Mouse (Mus musculus): Measurements from ENCODE around the gene Hhip. TPM values are rescaled to one million over a fixed set of nuclear protein-coding genes. Genes with fewer than 3 reads are reported as not detected.
"Not testable (repeated sequence)": the region's sequence is repeated elsewhere in the genome, so short reads cannot be mapped to it uniquely, and the experiment has no call there.

Gene Hhip
- polyA plus RNA-seq, 1 experiment: 17.7 TPM

DNA sequence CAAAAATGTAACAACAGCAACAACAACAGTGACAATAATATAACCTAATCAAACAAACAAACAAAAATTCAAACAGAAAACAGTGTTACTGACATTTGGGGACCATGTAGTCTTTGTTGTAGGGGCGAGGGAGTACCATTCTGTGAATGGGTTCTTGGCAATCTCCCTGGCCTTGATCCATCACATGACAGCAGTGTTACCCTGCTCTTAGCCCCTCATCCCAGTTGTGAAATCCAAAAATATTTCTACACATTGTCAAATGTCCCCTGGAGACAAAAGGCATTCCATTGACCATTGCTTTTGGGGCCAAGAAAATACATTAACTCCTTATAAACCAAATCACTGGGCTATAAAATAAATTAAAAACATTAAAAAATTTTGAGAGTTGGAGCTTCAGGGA is 64.3 kb downstream of the Hhip start:
- DNase-seq (ENCODE audit: low spot score): no peak

DNA sequence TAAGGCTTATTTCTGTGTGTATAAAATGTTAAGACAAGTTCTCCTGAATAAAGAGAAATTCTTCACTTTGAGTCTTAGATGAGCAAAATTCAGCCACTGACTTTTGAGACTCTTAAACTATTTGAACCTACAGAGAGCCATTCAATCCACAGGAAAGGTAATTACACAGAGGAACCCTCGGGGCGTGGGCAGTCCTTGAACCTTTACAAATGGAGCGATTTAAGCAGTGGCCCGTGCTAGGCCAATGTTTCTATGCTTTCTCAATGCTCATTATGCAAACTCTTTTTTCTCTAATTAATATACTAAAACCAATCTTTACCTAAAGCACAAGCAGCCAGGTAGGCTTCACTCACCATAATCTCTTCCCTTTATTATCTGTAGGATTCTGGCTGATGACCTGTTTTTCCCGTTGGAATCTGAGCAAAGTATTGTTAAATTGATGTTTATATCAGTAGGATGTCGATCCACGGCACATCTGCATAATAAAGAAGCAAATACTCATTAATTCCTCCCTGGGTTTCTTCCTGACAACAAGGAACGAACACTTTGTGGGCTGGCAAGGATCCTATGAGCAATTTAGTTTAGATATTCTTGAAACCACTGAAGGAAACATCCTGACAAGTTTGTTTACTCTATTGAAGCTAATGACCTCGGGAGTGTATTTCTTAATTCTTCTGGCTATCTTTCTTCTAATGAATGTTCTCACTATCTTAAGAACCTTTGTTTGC is 65.5 kb downstream of the Hhip start:
- no peak for DNase-seq (ENCODE audit: low spot score)

DNA sequence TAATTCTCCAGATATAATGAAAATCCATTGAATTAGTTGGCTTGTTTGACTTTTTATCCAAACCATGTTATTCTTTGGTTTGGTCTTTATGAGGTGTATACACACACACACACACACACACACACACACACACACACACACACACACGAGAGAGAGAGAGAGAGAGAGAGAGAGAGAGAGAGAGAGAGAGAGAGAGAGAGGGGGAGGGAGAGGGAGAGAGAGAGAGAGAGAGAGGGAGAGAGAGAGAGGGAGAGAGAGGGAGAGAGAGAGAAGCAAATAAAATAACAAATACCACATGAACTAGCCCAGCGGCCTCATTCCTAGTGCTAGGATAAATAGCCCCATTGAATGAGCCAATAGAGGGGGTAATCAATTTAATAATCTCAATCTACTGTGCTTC is 66.4 kb downstream of the Hhip start:
- not testable (repeated sequence) for DNase-seq (ENCODE audit: low spot score)

DNA sequence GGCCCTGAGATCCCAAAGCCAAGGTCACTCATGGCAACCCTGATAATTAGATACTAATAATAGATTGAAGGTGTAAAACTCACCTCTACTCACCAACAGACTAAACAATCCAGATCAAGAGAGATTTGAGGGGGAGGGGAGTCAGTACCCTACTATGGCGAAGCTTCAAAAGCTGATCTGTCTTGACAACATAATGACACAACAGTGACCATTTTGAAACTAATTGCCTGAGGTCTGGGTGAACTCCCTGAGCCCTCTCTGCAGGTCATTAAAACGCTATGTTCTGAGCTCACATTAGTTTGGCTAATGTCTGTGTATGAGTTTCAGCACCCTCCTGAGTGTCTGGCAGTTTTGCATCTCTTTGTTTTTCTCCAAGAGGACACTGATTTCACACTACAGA is 72.9 kb downstream of the Hhip start:
- no peak for DNase-seq (ENCODE audit: low spot score)

GRCm38 (mm10) chr8:79982144-79982543 is 75.7 kb downstream of the Hhip start:
- DNase-seq (ENCODE audit: low spot score): no peak

- no peak for DNase-seq (ENCODE audit: low spot score)
Observed at GRCm38 (mm10) chr8:79966159-79966558, 91.6 kb downstream of the Hhip start.

- DNase-seq (ENCODE audit: low spot score): no peak
Observed at GRCm38 (mm10) chr8:79952857-79953256, 104.9 kb downstream of the Hhip start.

- no peak for DNase-seq (ENCODE audit: low spot score)
Observed at GRCm38 (mm10) chr8:79950376-79950775, 107.4 kb downstream of the Hhip start.

DNA sequence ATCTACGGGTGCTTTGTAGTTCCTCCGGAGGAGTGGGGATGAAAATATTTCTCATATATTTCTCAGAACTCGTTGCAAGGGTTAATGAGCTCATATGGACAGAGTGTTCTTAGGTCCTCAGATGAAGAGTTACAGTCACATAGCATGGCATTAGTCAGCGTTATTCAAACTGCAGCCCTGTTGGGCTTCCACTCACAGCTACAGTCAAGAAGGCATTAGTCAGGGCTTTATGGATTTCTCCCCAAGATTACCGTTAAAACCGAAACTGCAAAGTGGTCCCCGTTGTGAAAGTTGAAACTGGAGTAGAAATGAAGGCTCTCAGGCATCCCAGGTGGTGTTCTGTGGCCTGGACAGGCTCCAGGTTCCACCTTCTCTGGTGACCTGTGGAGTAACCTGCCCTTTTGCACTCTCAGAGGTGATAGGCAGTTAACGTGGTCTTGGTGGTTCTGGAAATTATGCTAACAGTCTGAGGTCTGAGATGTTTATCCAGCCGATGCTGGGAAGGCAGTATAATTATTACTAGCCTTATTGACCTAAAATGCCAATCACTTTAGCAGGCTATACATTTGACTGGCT is 112.2 kb downstream of the Hhip start:
- DNase-seq (ENCODE audit: low spot score): no peak

- no peak for DNase-seq (ENCODE audit: low spot score)
Observed at GRCm38 (mm10) chr8:79941070-79941469, 116.7 kb downstream of the Hhip start.

- DNase-seq (ENCODE audit: low spot score): no peak
Observed at GRCm38 (mm10) chr8:79936856-79937445, 120.9 kb downstream of the Hhip start.

DNA sequence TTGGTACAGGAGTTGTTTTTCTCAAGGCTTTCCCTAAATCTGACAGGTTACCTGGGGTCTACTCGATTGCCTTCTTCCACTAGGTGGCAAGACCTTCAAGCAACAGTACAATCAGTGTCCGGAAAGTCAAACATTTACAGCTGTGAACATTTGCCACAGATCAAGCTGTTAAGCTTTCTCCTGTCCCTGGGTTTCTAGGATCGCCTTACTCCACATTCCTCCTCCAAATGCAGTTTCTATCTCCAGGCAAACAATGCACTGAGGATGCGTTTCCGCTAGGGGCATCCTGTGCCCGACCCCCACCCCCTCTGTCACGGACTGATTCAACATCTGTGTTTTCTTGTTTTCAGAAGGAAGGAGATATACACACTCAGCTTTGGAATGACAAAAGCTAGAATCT is 122.0 kb downstream of the Hhip start:
- DNase-seq (ENCODE audit: low spot score): no peak

- DNase-seq (ENCODE audit: low spot score): no peak
Observed at GRCm38 (mm10) chr8:79929202-79929601, 128.6 kb downstream of the Hhip start.

DNA sequence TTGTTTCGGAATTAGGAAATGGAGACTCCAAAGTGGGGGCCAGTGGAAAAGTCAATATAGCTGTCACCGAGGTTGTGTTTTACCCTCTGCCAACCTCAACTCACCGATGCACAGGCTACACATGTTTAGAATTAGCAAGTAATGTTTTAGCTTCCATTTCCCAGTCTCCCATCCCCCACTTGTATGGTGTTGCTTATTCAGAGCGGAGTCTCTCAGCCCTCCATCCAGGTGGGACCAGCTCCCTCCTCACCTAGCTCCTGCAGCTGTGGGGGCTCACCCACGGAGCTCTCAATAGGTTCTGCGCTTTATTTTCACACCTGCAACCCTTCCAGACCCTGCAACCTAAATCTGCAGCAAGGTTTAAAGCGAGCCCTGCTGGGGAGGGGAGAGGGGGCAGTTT is 140.6 kb downstream of the Hhip start:
- DNase-seq (ENCODE audit: low spot score): no peak

Measured in urinary bladder, adult 2 months (tissue).